Mouse (Mus musculus) forebrain, embryonic 11.5 days (tissue): ENCODE data around the gene Cby1. TPM values are rescaled to one million over a fixed set of nuclear protein-coding genes. Genes with fewer than 3 reads are reported as not detected.

ENCODE experiments used
- ATAC-seq: fragments of 200-750 bp; cut with Nextera tagmentation; replicated peaks from 2 replicates; pipeline ENCODE4 v1.8.0; 2017; ENCODE audit warnings: moderate TSS enrichment; ENCODE audit not compliant: low FRiP score
- DNase-seq: peaks from one replicate; pipeline ENCODE4 v3.0.0-alpha.2; 2017; ENCODE audit warnings: low spot score
- H3K27ac ChIP-seq: fragments of 300-500 bp; sonication (generic); 2 replicates; pipeline ENCODE4 v1.5.1; 2014; ENCODE audit warnings: low read depth, low read length
- H3K27me3 ChIP-seq: fragments of 300-500 bp; sonication (generic); 2 replicates; pipeline ENCODE4 v1.6.1; 2014; ENCODE audit warnings: mild to moderate bottlenecking, low read length, mixed read lengths; ENCODE audit not compliant: control insufficient read depth, insufficient read depth
- H3K36me3 ChIP-seq: fragments of 300-500 bp; sonication (generic); 2 replicates; pipeline ENCODE4 v1.6.1; 2014; ENCODE audit warnings: mild to moderate bottlenecking, low read length, moderate library complexity, mixed read lengths; ENCODE audit not compliant: control insufficient read depth, insufficient read depth
- H3K4me1 ChIP-seq: fragments of 300-500 bp; sonication (generic); replicated peaks from 2 replicates; pipeline ENCODE4 v1.6.1; 2014; ENCODE audit warnings: low read length, mixed read lengths; ENCODE audit not compliant: control insufficient read depth, insufficient read depth
- H3K4me2 ChIP-seq: fragments of 300-500 bp; sonication (generic); 2 replicates; pipeline ENCODE4 v1.6.1; 2014; ENCODE audit warnings: low read depth, mild to moderate bottlenecking, low read length, moderate library complexity, mixed read lengths; ENCODE audit not compliant: severe bottlenecking
- H3K4me3 ChIP-seq: fragments of 300-500 bp; sonication (generic); 2 replicates; pipeline ENCODE4 v1.5.1; 2014; ENCODE audit warnings: low read depth, low read length
- H3K9ac ChIP-seq: fragments of 300-500 bp; sonication (generic); 2 replicates; pipeline ENCODE4 v1.6.1; 2014; ENCODE audit warnings: low read length
- H3K9me3 ChIP-seq: fragments of 300-500 bp; sonication (generic); 2 replicates; pipeline ENCODE4 v1.6.1; 2016; ENCODE audit warnings: low read length, mixed read lengths; ENCODE audit not compliant: control insufficient read depth
- WGBS: fragments of 180-500 bp; shearing (Covaris S2); extraction: QIAGEN DNeasy Blood & Tissue Kit; methylation state at CpG from one replicate; pipeline ENCODE4 v1.1.7; 2014; 5-methylcytosine and 5-hydroxymethylcytosine counted together
- polyA plus RNA-seq: library from polyadenylated mRNA; unstranded; fragments of >200 nt; fragmentation: Nextera tagmentation; extraction: Ambion mirVana; gene quantifications from 2 replicates; pipeline ENCODE4 v1.2.1, GENCODE M21; 2014

The Cby1 gene
- polyA plus RNA-seq, result 78.8 and 81.6 TPM in 2 replicates

- Histone ChIP-seq H3K4me1 (peaks cover 3% of the 10 kb centered on the region), H3K27ac (peak within 1 kb of the TSS; percentile 96), H3K27me3 (no peaks in the 10 kb centered on the region), H3K4me3 (peak within 1 kb of the TSS; percentile 63), H3K9ac (peak within 1 kb of the TSS; percentile 86), H3K4me2 (peak within 1 kb of the TSS; percentile 73), H3K9me3 (no peaks in the 10 kb centered on the region), H3K36me3 (no peaks in the 10 kb centered on the region; the same call in 1 of the 2 replicates)
- WGBS, result under 1% methylated on average over 55 of the region's 55 CpGs
- peak; percentile 86 for ATAC-seq
- peak; percentile 98 for DNase-seq
Observed at GRCm38 (mm10) chr15:79658531-79659375, at the start of gene Cby1, which contains the start of gene Fam227a. Gene Cby1 (plus strand): TSS chr15:79659199. Gene Fam227a (minus strand): TSS chr15:79658956.

GRCm38 (mm10) chr15:79609226-79609625 is 49.8 kb upstream of the Cby1 start:
- Histone ChIP-seq H3K36me3 (no peaks in the 10 kb centered on the region), H3K9me3 (no peaks in the 10 kb centered on the region), H3K27me3 (peaks cover 5% of the 10 kb centered on the region; the same call in 1 of the 2 replicates), H3K27ac (no peak overlapping the region), H3K4me2 (no peak overlapping the region), H3K9ac (no peak overlapping the region), H3K4me3 (no peak overlapping the region), H3K4me1 (no peaks in the 10 kb centered on the region)
- 97% methylated on average over 2 of the region's 2 CpGs for WGBS
- DNase-seq, result no peak
- no peak for ATAC-seq

- WGBS, result 92% methylated on average over 7 of the region's 7 CpGs
- no peaks in the 10 kb centered on the region for H3K27me3 ChIP-seq
- ATAC-seq (no peak), DNase-seq (no peak)
- H3K27ac ChIP-seq, result no peak overlapping the region
- no peak overlapping the region for H3K9ac ChIP-seq
- no peak overlapping the region for H3K4me3 ChIP-seq
- no peaks in the 10 kb centered on the region for H3K9me3 ChIP-seq
- H3K4me2 ChIP-seq, result no peak overlapping the region
- no peaks in the 10 kb centered on the region for H3K36me3 ChIP-seq
- H3K4me1 ChIP-seq, result no peaks in the 10 kb centered on the region
Observed at GRCm38 (mm10) chr15:79615501-79615900, 43.5 kb upstream of the Cby1 start.

GRCm38 (mm10) chr15:79616729-79617128 is 42.3 kb upstream of the Cby1 start:
- WGBS, result 88% methylated on average over 5 of the region's 5 CpGs
- H3K9ac ChIP-seq, result no peak overlapping the region

GRCm38 (mm10) chr15:79617135-79617534 is 41.9 kb upstream of the Cby1 start:
- Histone ChIP-seq H3K9ac (no peak overlapping the region), H3K4me3 (no peak overlapping the region), H3K4me2 (no peak overlapping the region), H3K4me1 (no peaks in the 10 kb centered on the region), H3K9me3 (no peaks in the 10 kb centered on the region), H3K27ac (no peak overlapping the region), H3K27me3 (no peaks in the 10 kb centered on the region), H3K36me3 (no peaks in the 10 kb centered on the region)
- ATAC-seq (no peak), DNase-seq (no peak)
- WGBS, result 80% methylated on average over 11 of the region's 11 CpGs

More at GRCm38 (mm10) chr15:79616729-79617128, 42.3 kb upstream of the Cby1 start:
- no peak overlapping the region for H3K4me3 ChIP-seq
- no peaks in the 10 kb centered on the region for H3K4me1 ChIP-seq
- ATAC-seq, result no peak
- no peaks in the 10 kb centered on the region for H3K36me3 ChIP-seq
- no peak overlapping the region for H3K27ac ChIP-seq
- no peak overlapping the region for H3K4me2 ChIP-seq
- no peaks in the 10 kb centered on the region for H3K9me3 ChIP-seq
- DNase-seq, result no peak
- no peaks in the 10 kb centered on the region for H3K27me3 ChIP-seq

- no peak overlapping the region for H3K4me3 ChIP-seq
- H3K27ac ChIP-seq, result no peak overlapping the region
- H3K9ac ChIP-seq, result no peak overlapping the region
- ATAC-seq (no peak), DNase-seq (no peak)
- no peaks in the 10 kb centered on the region for H3K27me3 ChIP-seq
- no peaks in the 10 kb centered on the region for H3K9me3 ChIP-seq
- no peaks in the 10 kb centered on the region for H3K4me1 ChIP-seq
- 89% methylated on average over 7 of the region's 7 CpGs for WGBS
- H3K4me2 ChIP-seq, result no peak overlapping the region
- H3K36me3 ChIP-seq, result no peaks in the 10 kb centered on the region
Observed at GRCm38 (mm10) chr15:79618456-79618855, 40.5 kb upstream of the Cby1 start.

- H3K4me2 ChIP-seq, result no peak overlapping the region
- no peak overlapping the region for H3K27ac ChIP-seq
- no peaks in the 10 kb centered on the region for H3K9me3 ChIP-seq
- ATAC-seq (no peak), DNase-seq (no peak)
- no peak overlapping the region for H3K9ac ChIP-seq
- H3K27me3 ChIP-seq, result no peaks in the 10 kb centered on the region
- no peaks in the 10 kb centered on the region for H3K36me3 ChIP-seq
- H3K4me1 ChIP-seq, result no peaks in the 10 kb centered on the region
- no peak overlapping the region for H3K4me3 ChIP-seq
- 83% methylated on average over 11 of the region's 11 CpGs for WGBS
Observed at GRCm38 (mm10) chr15:79619770-79620414, 39.1 kb upstream of the Cby1 start.

- H3K27ac ChIP-seq, result no peak overlapping the region
- WGBS, result 74% methylated on average over 2 of the region's 2 CpGs
- ATAC-seq (no peak), DNase-seq (no peak)
- peaks cover 3% of the 10 kb centered on the region; the same call in 1 of the 2 replicates for H3K36me3 ChIP-seq
- no peaks in the 10 kb centered on the region for H3K9me3 ChIP-seq
- no peaks in the 10 kb centered on the region for H3K27me3 ChIP-seq
- H3K4me1 ChIP-seq, result no peaks in the 10 kb centered on the region
- H3K4me3 ChIP-seq, result no peak overlapping the region
- no peak overlapping the region for H3K9ac ChIP-seq
- H3K4me2 ChIP-seq, result no peak overlapping the region
Observed at GRCm38 (mm10) chr15:79630471-79630870, 28.5 kb upstream of the Cby1 start.
